Comparison of ENCODE assay signal across 8 mouse cellular contexts in genomic region chr12:112843803-112844202, GRCm38 (mm10). TPM values are rescaled to one million over a fixed set of nuclear protein-coding genes. Genes with fewer than 3 reads are reported as not detected.
A peak's percentile ranks its signal among the peaks of the same experiment; 100 is the strongest.
DNase-seq lines count a peak whose midpoint lies in the region; ATAC-seq and TF ChIP-seq lines count a peak whose summit lies in the region.

No protein-coding gene starts in this region.

- ATAC-seq in erythroblast, adult 5-6 weeks (replicated peaks; ENCODE audit: low FRiP score, poor library complexity, severe bottlenecking): peak; percentile 95
- ATAC-seq in heart, embryonic 13.5 days (ENCODE audit: extremely low read depth, insufficient number of reproducible peaks, low FRiP score, low TSS enrichment): peak; percentile 37; the same call in 1 of the 2 replicates
- ATAC-seq in liver, embryonic 14.5 days (ENCODE audit: insufficient read depth): no peak

- no peak overlapping the region for H3K4me2 ChIP-seq in CH12.LX (ENCODE audit: insufficient read depth, low read depth, poor library complexity, severe bottlenecking)
- no peak overlapping the region for H3K4me2 ChIP-seq in heart, embryonic 13.5 days
- no peak overlapping the region for H3K4me2 ChIP-seq in liver, embryonic 14.5 days (ENCODE audit: low read depth)

- H3K79me2 ChIP-seq in CH12.LX (replicated peaks; ENCODE audit: control insufficient read depth, extremely low read depth, insufficient read depth, poor library complexity, severe bottlenecking): no peaks in the 10 kb centered on the region

- H3K27ac ChIP-seq in CH12.LX (ENCODE audit: insufficient read depth, low read depth): no peak overlapping the region
- no peak overlapping the region for H3K27ac ChIP-seq in bone marrow, adult 2 months (ENCODE audit: control insufficient read depth, insufficient read depth, low read depth, low read length, poor library complexity)
- no peak overlapping the region for H3K27ac ChIP-seq in heart, embryonic 13.5 days (replicated peaks)
- no peak overlapping the region for H3K27ac ChIP-seq in liver, embryonic 14.5 days

- peak; percentile 93 to 98 for TF ChIP-seq CTCF in CH12.LX (conservative IDR thresholded peaks at IDR 0.05 in 1 of 2, IDR thresholded peaks at IDR 0.05 in 1 of 2; ENCODE audit: low read depth in 2 of 2, low read length in 2 of 2)
- peak; percentile 99 for TF ChIP-seq CTCF in bone marrow, adult 2 months (IDR thresholded peaks at IDR 0.05; ENCODE audit: control insufficient read depth, insufficient read depth, low read length)
- peak; percentile 98 for TF ChIP-seq CTCF in liver, embryonic 14.5 days (IDR thresholded peaks at IDR 0.05; ENCODE audit: low read depth)

- DNase-seq in CH12.LX (ENCODE audit: extremely low read depth): peak; percentile 87
- DNase-seq in kidney, postnatal 14 days: peak; percentile 89
- DNase-seq in liver, embryonic 14.5 days (ENCODE audit: low read depth in 3 of 3, low spot score in 3 of 3): peak; percentile 53 to 60 (median 55)
- peak; percentile 81 for DNase-seq in ovary, postnatal 10 days (ENCODE audit: low spot score)
- DNase-seq in thymus, postnatal 0 days (ENCODE audit: low spot score): peak; percentile 88

- TF ChIP-seq POLR2A in CH12.LX (IDR thresholded peaks at IDR 0.05; ENCODE audit: low read depth, low read length): no peak
- TF ChIP-seq POLR2A in bone marrow, adult 2 months (IDR thresholded peaks at IDR 0.05; ENCODE audit: borderline replicate concordance, control insufficient read depth, low read depth, low read length): no peak

- peaks cover 17% of the 10 kb centered on the region for H3K9me3 ChIP-seq in CH12.LX (replicated peaks; ENCODE audit: low read length)
- H3K9me3 ChIP-seq in heart, embryonic 13.5 days: peaks cover 8% of the 10 kb centered on the region; the same call in 1 of the 2 replicates
- no peaks in the 10 kb centered on the region for H3K9me3 ChIP-seq in liver, embryonic 14.5 days (ENCODE audit: control insufficient read depth, low read length)

- TF ChIP-seq EP300 in CH12.LX (IDR thresholded peaks at IDR 0.05; ENCODE audit: low read length): no peak
- no peak for TF ChIP-seq EP300 in liver, embryonic 14.5 days (IDR thresholded peaks at IDR 0.05; ENCODE audit: low read depth)

- no peaks in the 10 kb centered on the region for H3K27me3 ChIP-seq in CH12.LX (replicated peaks)
- peaks cover 4% of the 10 kb centered on the region; the same call in 1 of the 2 replicates for H3K27me3 ChIP-seq in heart, embryonic 13.5 days (replicated peaks)
- no peaks in the 10 kb centered on the region for H3K27me3 ChIP-seq in liver, embryonic 14.5 days (ENCODE audit: control insufficient read depth, insufficient read depth, low read length)

- in situ Hi-C loops in CH12.LX (cut with MboI; ENCODE audit: low pct_ligation_motif_present, low pct_unique_long_range_greater_than_20kb, low sequenced_read_pairs): no loop called here

- WGBS in bone marrow, adult 2 months: 33% methylated on average over 3 of the region's 3 CpGs
- WGBS in heart, embryonic 13.5 days: 14% methylated on average over 3 of the region's 3 CpGs
- WGBS in liver, embryonic 14.5 days (ENCODE audit: insufficient replicate concordance): 18% methylated on average over 3 of the region's 3 CpGs

- peaks cover 0 to 7% of the 10 kb centered on the region in 2 experiments; a peak in 1 of 4 replicates for H3K4me1 ChIP-seq in CH12.LX (ENCODE audit: control insufficient read depth in 1 of 2, insufficient read depth in 2 of 2)
- peaks cover 2% of the 10 kb centered on the region; the same call in 1 of the 2 replicates for H3K4me1 ChIP-seq in bone marrow, adult 2 months (ENCODE audit: control insufficient read depth, insufficient read depth, low read length)
- no peaks in the 10 kb centered on the region for H3K4me1 ChIP-seq in heart, embryonic 13.5 days
- no peaks in the 10 kb centered on the region for H3K4me1 ChIP-seq in liver, embryonic 14.5 days (replicated peaks; ENCODE audit: control insufficient read depth in 2 of 2, insufficient read depth in 2 of 2, low read length in 1 of 2)

- dilution Hi-C loops in CH12.LX (cut with MboI; ENCODE audit: extremely low pct_ligation_motif_present, extremely low pct_unique_long_range_greater_than_20kb, low sequenced_read_pairs): no loop called here

- no peak overlapping the region for H3K4me3 ChIP-seq in CH12.LX (replicated peaks in 1 of 3; ENCODE audit: low read depth in 2 of 3, low read length in 2 of 3, poor library complexity in 1 of 3)
- H3K4me3 ChIP-seq in bone marrow, adult 2 months (replicated peaks; ENCODE audit: control insufficient read depth, low read depth, low read length): no peak overlapping the region
- H3K4me3 ChIP-seq in heart, embryonic 13.5 days: no peak overlapping the region
- no peak overlapping the region for H3K4me3 ChIP-seq in liver, embryonic 14.5 days (ENCODE audit: insufficient read depth in 1 of 2, low read depth in 2 of 2, low read length in 2 of 2)

- no peak overlapping the region for H3K9ac ChIP-seq in CH12.LX (ENCODE audit: insufficient read depth, low read depth)
- H3K9ac ChIP-seq in heart, embryonic 13.5 days: no peak overlapping the region
- no peak overlapping the region for H3K9ac ChIP-seq in liver, embryonic 14.5 days (replicated peaks)

- TF ChIP-seq RAD21 in CH12.LX (IDR thresholded peaks at IDR 0.05; ENCODE audit: low read depth, low read length): no peak; the same call in none of the 2 replicates

- H3K36me3 ChIP-seq in CH12.LX (replicated peaks in 1 of 2; ENCODE audit: control insufficient read depth in 1 of 2, insufficient read depth in 1 of 2, low read length in 1 of 2): peaks cover 0 to 6% of the 10 kb centered on the region in 2 experiments
- no peaks in the 10 kb centered on the region for H3K36me3 ChIP-seq in heart, embryonic 13.5 days
- no peaks in the 10 kb centered on the region for H3K36me3 ChIP-seq in liver, embryonic 14.5 days (replicated peaks; ENCODE audit: control insufficient read depth, insufficient read depth, low read depth)

TF ChIP-seq in CH12.LX, 34 proteins besides CTCF, POLR2A, EP300 and RAD21 (continues in another document):
- peak; percentile 97 for TF ChIP-seq SMC3 (IDR thresholded peaks at IDR 0.05; ENCODE audit: low read depth, low read length)
- TF ChIP-seq MEF2A (IDR thresholded peaks at IDR 0.05; ENCODE audit: borderline replicate concordance, low read depth, low read length): no peak

RNA-seq across cellular contexts. Expression of gene Cdca4, which starts 14.6 kb away (rescaled TPM):
- total RNA-seq in CH12.LX (2012; rRNA removed) (78.0 and 90.6 TPM in 2 replicates), CH12.LX (2014; rRNA removed) (111 and 128 TPM in 2 replicates)
- 68.3 and 78.0 TPM in 2 replicates for polyA plus RNA-seq in CH12.LX (2012; ENCODE audit: insufficient read length, low read depth)
- 23.4 and 40.6 TPM in 2 replicates for polyA plus RNA-seq in bone marrow, adult 2 months (2011; ENCODE audit: insufficient read depth, insufficient read length, low replicate concordance, missing spikeins)
- 28.8 and 35.5 TPM in 2 replicates for total RNA-seq in erythroblast, adult 5-6 weeks (2015; ENCODE audit: low replicate concordance)
- total RNA-seq in erythroblast, adult 5-6 weeks (2017; ENCODE audit: low replicate concordance): 22.1 and 29.7 TPM in 2 replicates
- 49.1 and 49.3 TPM in 2 replicates for polyA plus RNA-seq in heart, embryonic 13.5 days (2015; fragmentation: Nextera tagmentation; extraction: Ambion mirVana)
- 34.1 and 39.9 TPM in 2 replicates for polyA plus RNA-seq in liver, embryonic 14.5 days (2012; rRNA removed)
- polyA plus RNA-seq in liver, embryonic 14.5 days (2014; fragmentation: Nextera tagmentation; extraction: Ambion mirVana): 61.3 and 66.9 TPM in 2 replicates
- polyA plus RNA-seq in thymus, postnatal 0 days (2015; fragmentation: Nextera tagmentation; extraction: Ambion mirVana): 147 and 151 TPM in 2 replicates

RNA-seq across cellular contexts. Expression of gene Gpr132, which starts 24.2 kb away (rescaled TPM):
- total RNA-seq in CH12.LX (2012; rRNA removed): 31.1 and 44.7 TPM in 2 replicates
- 19.4 and 24.4 TPM in 2 replicates for total RNA-seq in CH12.LX (2014; rRNA removed)
- polyA plus RNA-seq in CH12.LX (2012; ENCODE audit: insufficient read length, low read depth): 50.9 and 62.1 TPM in 2 replicates
- polyA plus RNA-seq in bone marrow, adult 2 months (2011; ENCODE audit: insufficient read depth, insufficient read length, low replicate concordance, missing spikeins): 6.1 and 15.8 TPM in 2 replicates
- total RNA-seq in erythroblast, adult 5-6 weeks (2015; ENCODE audit: low replicate concordance): 1.9 and 2.3 TPM in 2 replicates
- 1.1 and 2.1 TPM in 2 replicates for total RNA-seq in erythroblast, adult 5-6 weeks (2017; ENCODE audit: low replicate concordance)
- polyA plus RNA-seq in heart, embryonic 13.5 days (2015; fragmentation: Nextera tagmentation; extraction: Ambion mirVana): 0.08 and 0.16 TPM in 2 replicates
- polyA plus RNA-seq in liver, embryonic 14.5 days (2012; rRNA removed): 0.30 and 0.51 TPM in 2 replicates
- polyA plus RNA-seq in liver, embryonic 14.5 days (2014; fragmentation: Nextera tagmentation; extraction: Ambion mirVana): 0.16 and 0.27 TPM in 2 replicates
- 26.6 and 28.5 TPM in 2 replicates for polyA plus RNA-seq in thymus, postnatal 0 days (2015; fragmentation: Nextera tagmentation; extraction: Ambion mirVana)

RNA-seq across cellular contexts. Expression of gene Clba1, which starts 35.1 kb away (rescaled TPM):
- total RNA-seq in CH12.LX (2012; rRNA removed) (3.1 and 3.5 TPM in 2 replicates), CH12.LX (2014; rRNA removed) (2.5 TPM in 2 replicates)
- polyA plus RNA-seq in CH12.LX (2012; ENCODE audit: insufficient read length, low read depth): 3.0 and 3.5 TPM in 2 replicates
- 1.9 TPM in 1 of 2 replicates, not detected in the other for polyA plus RNA-seq in bone marrow, adult 2 months (2011; ENCODE audit: insufficient read depth, insufficient read length, low replicate concordance, missing spikeins)
- total RNA-seq in erythroblast, adult 5-6 weeks (2015; ENCODE audit: low replicate concordance): not detected in 2 replicates
- total RNA-seq in erythroblast, adult 5-6 weeks (2017; ENCODE audit: low replicate concordance): 0.42 TPM in 1 of 2 replicates, not detected in the other
- 7.6 and 8.0 TPM in 2 replicates for polyA plus RNA-seq in heart, embryonic 13.5 days (2015; fragmentation: Nextera tagmentation; extraction: Ambion mirVana)
- polyA plus RNA-seq in liver, embryonic 14.5 days (2012; rRNA removed): 0.15 and 0.21 TPM in 2 replicates
- 0.25 and 0.40 TPM in 2 replicates for polyA plus RNA-seq in liver, embryonic 14.5 days (2014; fragmentation: Nextera tagmentation; extraction: Ambion mirVana)
- polyA plus RNA-seq in thymus, postnatal 0 days (2015; fragmentation: Nextera tagmentation; extraction: Ambion mirVana): 4.8 and 4.9 TPM in 2 replicates

RNA-seq across cellular contexts. Expression of gene Ahnak2, which starts 41.3 kb away (rescaled TPM):
- total RNA-seq in CH12.LX (2012; rRNA removed) (16.2 and 27.7 TPM in 2 replicates), CH12.LX (2014; rRNA removed) (2.0 and 3.1 TPM in 2 replicates)
- 14.4 and 14.6 TPM in 2 replicates for polyA plus RNA-seq in CH12.LX (2012; ENCODE audit: insufficient read length, low read depth)
- 1.4 TPM in 1 of 2 replicates, not detected in the other for polyA plus RNA-seq in bone marrow, adult 2 months (2011; ENCODE audit: insufficient read depth, insufficient read length, low replicate concordance, missing spikeins)
- total RNA-seq in erythroblast, adult 5-6 weeks (2015; ENCODE audit: low replicate concordance): not detected in 2 replicates
- total RNA-seq in erythroblast, adult 5-6 weeks (2017; ENCODE audit: low replicate concordance): 0.09 TPM in 1 of 2 replicates, not detected in the other
- 1.1 and 1.2 TPM in 2 replicates for polyA plus RNA-seq in heart, embryonic 13.5 days (2015; fragmentation: Nextera tagmentation; extraction: Ambion mirVana)
- 0.06 and 0.10 TPM in 2 replicates for polyA plus RNA-seq in liver, embryonic 14.5 days (2012; rRNA removed)
- polyA plus RNA-seq in liver, embryonic 14.5 days (2014; fragmentation: Nextera tagmentation; extraction: Ambion mirVana): 0.13 and 0.14 TPM in 2 replicates
- polyA plus RNA-seq in thymus, postnatal 0 days (2015; fragmentation: Nextera tagmentation; extraction: Ambion mirVana): 1.0 and 1.2 TPM in 2 replicates
